Mouse (Mus musculus): ENCODE data around the gene Dnajc11.

DNA sequence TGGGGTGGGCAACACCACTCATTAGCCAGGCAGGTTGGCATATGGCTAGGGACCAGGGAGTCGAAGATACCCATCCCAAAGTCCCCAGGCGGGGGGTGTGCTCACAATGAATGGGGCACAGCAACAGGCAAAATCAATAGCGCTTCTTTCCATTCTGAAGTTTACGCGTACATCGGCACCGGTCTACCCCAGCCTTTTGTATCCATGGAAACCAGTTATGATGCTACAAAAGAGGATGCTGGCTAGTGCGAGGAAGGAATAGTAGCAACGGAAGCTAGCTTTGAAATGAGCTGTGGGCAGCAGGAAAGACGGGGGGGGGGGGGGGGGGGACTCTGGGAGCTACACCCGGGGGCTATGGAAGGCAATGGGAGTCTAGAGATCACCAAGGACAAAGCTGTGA, 17.2 kb upstream of the Dnajc11 start:
- TF ChIP-seq GATA1 (IDR thresholded peaks at IDR 0.05; ENCODE audit: low read length) (no peak), TAL1 (IDR thresholded peaks at IDR 0.05; ENCODE audit: low read length) (no peak)

Data from erythroblast, embryonic 14.5 days (primary cell).